Mouse (Mus musculus): ENCODE data around the gene Cdc42bpb. TPM values are rescaled to one million over a fixed set of nuclear protein-coding genes. Genes with fewer than 3 reads are reported as not detected.

The Cdc42bpb gene
- total RNA-seq, 2 experiments from 2014 or later, result 23.6 to 24.9 TPM

DNA sequence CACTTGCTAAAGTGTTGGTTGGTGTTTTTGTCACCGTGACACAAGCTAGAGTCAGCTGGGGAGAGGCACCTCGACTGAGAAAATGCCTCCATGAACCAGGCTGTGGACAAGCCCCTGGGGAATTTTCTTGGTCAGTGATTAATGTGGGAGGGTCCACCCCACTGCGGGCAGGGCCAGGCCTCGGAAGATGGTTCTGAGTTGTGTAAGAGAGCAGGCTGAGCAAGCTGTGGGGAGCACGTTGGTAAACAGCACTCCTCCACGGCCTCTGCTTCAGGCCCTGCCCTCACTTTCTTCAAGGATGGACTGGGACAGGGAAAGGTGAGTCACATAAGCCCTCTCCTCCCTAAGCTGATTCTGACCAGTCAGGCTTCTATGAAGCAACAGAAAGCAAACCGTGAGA, 36.8 kb downstream of the Cdc42bpb start:
- DNase-seq, result no peak

DNA sequence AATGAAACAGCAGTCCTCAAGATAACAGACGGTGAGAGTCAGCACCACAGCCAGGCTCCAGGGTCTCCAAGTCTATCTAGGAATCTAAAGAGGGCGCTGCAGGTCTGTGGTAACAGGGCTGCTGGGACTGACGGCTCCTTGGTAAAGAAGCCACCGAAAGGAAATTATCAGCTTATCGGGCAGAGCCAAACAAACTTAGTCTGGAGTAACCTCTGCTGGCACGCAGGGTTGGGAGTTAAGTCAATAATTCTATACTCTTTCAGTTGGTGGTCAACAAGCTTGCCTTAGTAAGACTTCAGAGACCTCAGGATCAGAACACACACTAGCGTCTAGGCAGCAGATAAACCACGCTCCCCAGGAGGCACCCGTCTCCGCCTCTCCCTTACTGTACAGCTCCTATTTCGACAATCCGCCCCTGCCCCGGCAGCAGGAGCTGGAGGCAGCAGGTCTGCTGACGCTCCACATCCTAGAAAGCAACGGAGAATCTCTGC, 39.6 kb downstream of the Cdc42bpb start:
- DNase-seq, result no peak

DNA sequence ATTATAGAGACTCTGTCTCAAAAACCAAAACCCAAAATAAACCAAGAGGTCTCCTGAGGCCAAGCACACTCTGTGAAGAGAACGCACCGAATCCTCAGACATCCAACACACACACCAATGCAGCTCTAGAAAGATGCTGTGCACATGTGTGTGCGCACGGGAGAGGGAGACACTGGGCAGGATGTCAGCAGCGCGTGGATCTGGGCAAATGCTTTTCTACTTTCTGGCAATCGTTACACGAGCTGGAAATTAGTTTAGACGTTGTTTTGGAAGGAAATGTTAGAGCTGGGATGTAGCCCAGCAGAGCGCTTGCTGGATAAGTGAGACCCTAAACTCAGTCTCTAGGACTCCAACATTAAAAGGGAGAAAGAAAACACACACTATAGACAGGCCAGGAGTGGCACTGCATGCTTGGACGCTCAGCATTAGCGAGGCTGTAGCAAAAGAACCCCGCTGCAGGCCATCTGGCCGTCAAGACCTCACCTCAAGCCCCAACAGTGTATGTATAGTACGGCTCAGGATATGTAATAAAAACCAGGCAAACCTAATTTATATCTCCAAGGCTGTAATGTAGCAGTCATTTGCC, 44.4 kb downstream of the Cdc42bpb start:
- peak; percentile 41 for DNase-seq

DNA sequence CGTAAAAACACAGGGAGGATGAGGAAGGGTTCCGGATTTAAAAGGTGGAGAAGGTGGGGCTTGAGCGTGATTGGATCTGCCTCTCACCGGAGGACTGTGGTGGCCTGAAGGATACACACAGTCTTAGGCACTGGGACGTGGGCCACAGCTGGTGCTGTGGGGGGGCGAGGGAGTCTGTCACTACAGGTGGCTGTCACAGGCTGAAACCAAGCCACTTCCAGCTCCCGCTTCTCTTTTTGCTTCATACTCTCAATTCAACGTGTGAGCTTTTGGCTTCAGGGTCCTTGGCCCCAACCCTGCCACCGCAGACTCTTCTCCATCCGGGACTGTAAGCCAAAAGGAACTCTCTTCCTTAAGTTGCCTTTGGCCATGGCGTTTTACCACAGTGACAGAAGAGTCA, 45.1 kb downstream of the Cdc42bpb start:
- DNase-seq, result no peak

DNA sequence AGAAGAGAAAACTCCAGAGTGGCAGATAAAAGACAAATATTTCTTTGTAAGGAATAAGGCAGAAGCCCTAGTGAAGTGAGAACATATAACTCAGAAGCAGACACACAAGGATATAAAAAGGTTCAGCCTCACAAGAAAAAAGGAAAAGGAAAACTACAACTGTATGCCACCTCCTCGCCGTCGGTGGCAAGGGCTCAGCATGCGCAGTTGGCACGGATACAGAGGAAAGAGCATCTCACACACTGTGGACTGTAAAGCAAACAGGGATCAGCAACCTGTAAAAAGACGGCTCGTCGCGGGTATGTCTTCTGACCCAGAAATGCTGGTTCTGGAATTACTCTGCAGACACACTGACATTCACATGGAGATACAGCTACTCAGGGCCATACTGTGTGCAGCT, 45.9 kb downstream of the Cdc42bpb start:
- no peak for DNase-seq

DNA sequence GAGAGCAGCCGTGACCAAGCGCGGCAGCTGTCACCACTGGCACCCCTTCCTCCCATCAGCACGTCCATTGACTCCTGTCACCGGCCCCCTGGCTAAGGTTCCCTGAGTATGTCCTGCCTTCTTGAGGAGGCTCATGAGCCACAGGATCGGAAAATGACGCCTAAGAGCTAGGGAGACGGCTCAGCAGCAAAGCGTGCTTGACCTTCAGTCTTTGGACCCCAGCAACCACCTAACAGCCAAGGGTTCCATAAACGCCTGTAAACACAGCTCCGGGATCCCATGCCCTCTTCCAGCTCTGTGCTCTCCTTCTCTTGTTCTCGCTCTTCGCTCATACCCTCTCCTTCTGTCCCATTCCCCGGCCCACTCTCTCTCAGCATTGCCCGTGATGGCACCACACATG, 48.2 kb downstream of the Cdc42bpb start:
- no peak for DNase-seq

DNA sequence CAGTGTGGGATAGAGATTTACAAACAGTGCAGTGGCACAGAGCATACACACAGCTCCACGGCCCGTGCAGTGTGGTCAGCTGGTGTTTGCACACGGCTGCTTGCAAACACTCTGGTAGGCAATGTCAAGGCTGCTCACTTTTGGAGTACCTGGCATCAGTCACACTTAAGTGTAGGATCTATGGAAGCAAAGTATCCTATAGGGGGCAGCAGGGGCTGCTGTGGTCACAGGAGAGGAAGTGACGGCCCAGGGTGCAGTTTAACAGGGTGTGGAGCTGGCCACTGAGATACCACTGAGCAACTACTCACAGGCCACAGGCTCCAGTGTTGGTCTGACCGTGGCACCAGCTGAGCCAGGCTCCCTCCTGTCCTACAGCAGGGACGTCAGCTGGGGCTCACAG, 49.2 kb downstream of the Cdc42bpb start:
- DNase-seq, result no peak

DNA sequence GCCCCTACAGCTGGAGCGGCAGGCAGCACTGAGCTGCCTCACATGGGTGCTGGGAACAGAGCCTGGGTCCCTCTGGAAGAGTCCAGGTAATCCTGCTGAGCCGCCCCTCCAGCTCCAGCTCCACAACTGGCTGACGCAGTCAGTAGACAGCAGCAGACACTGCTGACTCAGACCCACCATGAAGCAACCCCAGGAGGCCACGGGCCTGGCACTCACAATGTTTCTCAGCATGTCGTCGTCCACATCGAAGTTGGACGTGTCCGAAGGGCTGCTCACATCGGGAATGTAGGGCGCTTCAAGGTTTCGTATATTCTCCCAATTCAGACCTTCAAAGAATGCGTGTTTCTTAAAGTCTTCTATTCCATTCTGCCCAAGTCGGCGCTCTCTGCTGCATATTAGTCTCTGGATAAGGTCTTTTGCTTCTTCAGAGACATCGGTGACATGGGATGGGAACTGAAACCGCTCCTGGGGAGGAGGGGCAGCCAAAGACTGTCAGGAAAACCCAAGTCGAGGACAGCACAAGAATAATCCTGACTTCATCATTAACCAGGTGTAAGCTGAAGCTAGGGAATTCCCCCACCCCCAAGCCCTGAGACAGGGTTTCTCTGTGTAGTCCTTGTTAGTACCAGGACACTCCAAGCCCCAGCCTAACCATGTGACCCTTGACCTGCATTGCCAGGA, 51.6 kb downstream of the Cdc42bpb start:
- no peak for DNase-seq

DNA sequence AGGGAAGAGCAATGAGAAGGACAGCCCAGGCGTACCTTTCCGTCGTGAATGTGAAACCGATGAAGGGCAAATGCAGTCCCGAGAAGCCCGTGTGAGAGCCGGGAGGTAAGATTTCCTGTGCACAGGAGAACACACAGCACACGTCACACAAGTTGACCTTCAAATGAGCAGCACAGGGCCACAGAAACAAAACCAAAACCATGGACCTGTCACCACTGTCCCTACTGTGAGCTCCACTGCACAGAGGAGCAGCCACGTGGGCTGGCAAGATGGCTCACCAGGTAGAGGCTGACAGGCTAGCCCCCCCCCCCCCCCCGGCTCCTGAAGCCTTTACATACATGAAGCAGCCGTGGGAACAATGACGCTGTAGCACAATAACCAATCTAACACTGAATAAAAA, 52.6 kb downstream of the Cdc42bpb start:
- no peak for DNase-seq

DNA sequence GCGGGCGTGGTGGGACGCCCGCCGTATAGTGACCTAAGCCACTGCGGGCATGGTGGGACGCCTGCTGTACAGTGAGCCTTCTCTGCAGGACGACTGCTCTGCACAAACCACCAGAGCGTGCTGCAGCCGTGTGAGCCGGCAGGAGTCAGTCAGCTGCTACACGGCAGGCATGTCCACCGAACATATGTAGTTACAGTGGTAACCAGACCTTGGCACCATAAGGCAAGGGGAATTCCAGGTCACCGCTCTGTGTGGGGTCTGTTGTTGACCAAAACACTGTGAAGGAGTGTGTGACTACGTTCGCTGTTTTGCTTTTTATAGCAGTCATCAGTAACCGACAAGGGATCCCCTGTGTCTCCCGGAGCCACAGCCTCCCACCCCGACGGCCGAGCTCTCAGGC, 53.0 kb downstream of the Cdc42bpb start:
- no peak for DNase-seq

DNA sequence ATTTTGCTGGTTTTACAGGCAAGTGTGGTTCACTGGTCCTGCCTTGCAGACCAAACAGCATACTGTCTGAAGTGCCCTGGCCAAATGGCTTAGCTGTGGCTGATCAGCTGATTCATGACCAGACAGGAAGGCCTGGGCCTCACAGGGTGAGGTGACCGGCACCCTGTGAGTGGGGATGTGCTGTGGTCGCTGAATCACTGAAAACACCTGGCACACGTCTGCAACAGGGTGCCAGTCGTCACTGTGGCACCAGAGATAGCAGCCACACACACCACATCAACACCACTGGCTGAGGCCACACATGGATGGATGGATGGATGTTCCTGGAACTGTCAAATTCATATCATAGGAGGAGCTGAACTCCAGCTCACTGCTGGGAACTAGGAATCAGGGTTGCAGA, 54.1 kb downstream of the Cdc42bpb start:
- DNase-seq, result no peak

DNA sequence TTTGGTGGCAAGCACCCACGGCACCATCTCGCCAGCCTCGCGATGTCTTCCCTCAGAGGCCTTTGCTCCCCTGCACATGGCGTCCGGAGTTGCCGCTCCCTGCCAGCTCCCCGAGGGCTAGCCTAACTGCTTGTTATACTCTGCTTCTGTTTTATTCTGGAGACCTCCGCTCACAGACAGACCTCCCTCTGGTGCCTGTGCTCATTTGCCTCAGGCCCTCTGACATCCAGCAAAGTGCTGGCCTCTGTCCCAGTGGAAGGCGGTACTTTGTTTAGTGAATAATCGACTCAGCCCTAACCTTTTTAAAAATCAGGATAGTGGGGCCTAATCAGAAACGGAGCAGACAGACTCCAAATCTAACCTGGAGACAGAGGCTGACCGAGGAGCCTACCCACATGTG, 55.7 kb downstream of the Cdc42bpb start:
- no peak for DNase-seq

DNA sequence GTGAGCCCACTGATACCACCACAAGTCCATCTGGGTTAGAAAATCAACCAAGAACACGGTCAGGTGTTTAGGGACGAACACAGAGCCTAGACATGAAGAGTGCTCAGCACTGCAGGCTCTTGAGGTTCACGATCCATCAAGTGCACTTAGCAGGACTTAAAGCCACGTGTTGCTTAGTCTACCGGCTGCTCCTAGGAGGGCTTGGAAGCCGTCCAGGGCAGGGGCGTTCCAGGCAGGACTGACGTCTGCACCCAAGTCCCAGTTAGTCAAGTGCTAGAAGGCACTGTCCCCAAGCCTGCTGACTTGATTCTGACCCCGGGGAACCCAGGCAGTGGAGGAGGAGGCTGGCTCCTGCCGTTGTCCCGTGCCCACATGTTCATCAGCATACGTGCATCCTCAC, 57.0 kb downstream of the Cdc42bpb start:
- no peak for DNase-seq

DNA sequence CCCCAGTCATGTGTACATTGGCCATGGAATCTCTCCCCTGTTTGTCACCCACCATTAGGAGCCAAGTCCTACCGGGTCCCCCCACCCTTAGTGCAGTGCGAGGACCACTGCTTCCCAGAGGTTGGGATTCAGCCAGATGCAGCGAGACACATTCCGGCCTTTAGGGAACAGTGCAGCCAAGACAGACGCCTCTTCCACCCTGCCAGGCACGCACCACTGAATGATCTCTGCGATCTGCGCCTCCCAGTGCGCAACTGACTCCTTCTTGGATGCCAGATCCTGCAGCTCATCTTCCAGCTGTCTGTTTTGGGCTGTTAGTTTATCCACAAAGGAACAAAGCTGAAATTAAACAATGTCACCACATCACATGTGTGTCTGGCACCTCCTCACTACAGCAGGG, 59.8 kb downstream of the Cdc42bpb start:
- DNase-seq, result no peak

DNA sequence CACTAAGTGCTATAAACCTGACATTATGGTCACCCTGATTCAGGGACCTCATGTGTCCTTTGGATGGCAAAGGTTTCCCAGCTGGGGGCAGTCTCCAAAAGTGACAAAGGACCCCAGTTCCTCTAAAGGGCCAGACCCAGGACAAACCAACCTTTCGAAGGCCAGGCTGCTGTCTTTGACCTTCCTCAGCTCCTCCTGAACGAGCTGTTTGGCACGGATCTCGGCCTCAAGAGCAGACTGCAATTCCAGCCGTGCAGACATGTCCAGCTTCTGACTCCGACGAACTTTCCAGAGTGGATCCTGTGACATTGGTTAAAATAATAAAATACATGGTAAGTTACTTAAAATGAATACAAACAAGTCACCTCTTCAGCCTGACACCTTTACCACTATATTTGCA, 63.2 kb downstream of the Cdc42bpb start:
- DNase-seq, result no peak

DNA sequence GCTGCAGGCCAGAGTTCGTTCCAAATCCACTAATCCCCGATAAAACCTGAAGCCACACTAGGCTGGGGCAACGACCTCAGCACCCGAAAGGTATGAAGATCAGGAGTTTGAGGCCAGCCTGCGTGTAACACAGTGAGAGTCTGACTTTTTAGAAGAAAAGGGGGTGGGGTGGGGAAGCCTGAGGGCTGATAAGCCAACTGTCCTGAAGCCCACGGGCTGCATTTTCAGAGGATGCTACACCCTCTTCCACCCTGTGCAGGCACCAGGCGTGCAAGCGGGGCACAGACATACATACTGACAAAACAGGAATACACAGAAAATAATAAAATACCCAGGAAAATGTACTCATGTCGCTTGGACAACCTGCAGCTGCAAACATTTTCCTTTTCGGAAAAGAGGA, 65.7 kb downstream of the Cdc42bpb start:
- DNase-seq, result no peak

DNA sequence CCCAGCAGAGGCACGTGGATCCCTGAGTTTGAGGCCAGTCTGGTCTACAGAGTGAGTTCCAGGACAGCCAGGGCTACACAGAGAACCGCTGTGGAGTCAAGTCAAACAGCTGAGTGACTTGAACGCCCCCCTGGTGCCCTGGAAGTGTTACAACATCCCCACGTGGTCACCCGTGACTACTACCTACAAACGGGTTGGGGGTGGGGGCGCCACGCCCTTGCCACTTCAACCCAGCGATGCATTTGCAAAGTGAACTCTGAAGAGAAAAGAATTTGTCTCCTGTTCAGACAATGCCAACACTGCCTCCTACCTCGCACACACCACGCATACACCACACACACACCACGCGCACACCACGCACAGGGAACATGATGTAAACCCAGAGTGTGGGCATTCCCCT, 67.6 kb downstream of the Cdc42bpb start:
- no peak for DNase-seq

DNA sequence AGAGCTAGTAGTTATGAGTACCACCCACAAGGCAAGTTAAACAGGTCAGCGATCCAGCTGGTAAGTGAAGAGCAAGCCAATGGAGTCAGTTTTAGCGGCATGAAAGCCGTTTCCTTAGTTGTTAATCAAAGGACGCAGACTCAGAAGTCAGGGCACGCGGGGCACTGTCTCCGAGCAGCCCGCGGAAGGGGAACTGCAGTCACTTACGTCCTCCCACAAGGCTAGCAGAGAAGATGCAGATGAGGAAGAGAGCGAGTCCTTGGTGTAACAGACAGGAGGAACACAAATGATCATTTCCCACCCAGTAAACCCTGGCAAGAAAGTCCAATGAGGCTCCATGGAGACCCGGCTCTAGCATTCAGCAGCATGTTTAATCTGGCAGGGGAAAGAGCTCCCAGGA, 68.3 kb downstream of the Cdc42bpb start:
- DNase-seq, result no peak

DNA sequence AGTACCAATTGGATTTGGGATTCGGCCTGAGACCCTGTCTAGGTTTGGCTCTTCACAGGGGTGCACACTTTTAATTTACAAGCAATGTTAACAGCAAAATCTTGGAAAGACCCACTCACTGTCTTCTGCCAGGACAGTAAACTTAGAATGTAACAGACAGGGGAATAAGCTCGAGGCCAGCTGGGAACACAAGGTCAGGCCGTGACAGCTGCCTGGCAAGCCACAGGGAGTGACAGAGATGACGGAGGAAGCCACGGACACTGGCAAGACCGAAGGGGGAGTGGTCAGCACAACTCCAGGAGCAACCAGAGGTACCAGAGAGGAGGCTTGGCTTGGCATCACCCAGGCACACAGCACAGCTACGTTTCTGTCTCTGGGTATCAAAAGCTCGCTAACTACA, 70.7 kb downstream of the Cdc42bpb start:
- peak; percentile 59 for DNase-seq

DNA sequence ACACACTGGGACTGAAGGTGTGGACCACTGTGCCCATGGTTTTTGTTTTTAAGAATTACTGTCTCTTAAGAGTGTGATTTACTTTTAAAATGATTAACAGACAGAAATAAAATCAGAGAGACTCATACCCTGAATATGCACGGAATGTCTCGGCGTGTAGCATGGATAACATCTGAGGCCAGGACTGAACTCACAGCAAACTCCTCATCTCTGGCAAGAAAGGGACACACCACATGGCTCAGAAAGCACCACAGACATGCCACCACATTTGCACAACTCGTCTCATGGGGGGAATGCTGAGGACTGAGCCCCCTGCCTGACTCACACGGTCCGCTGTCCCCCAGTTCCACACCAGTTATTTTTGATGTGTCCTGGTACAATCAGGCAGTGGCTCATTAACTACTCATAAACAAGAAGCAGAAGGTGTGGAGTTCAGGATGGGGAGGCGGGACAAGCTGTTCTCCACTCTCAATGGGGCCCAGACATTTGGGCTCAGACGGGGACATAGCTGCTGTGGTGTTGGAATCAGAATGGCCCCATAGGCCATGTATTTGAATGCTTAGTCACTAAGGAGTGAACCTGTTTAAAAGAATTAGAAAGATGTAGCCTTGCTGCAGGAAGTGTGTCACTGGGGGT, 73.7 kb downstream of the Cdc42bpb start:
- no peak for DNase-seq

DNA sequence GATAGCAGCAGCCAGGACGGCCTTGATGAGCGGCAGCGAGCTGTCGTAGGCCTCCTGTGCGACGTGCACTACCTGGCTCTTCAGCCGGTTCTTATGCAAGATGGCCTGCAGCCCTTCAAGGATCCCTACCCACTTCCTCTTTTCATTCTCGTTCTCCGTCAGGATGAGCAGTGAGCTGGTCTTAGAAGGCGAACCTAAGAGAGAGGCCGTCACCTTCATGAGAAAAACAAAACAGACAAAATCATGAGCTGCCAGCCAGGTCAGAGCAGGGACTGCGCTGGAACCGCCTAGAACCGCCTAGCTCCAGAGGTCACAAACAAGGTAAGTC, 75.5 kb downstream of the Cdc42bpb start:
- no peak for DNase-seq

DNA sequence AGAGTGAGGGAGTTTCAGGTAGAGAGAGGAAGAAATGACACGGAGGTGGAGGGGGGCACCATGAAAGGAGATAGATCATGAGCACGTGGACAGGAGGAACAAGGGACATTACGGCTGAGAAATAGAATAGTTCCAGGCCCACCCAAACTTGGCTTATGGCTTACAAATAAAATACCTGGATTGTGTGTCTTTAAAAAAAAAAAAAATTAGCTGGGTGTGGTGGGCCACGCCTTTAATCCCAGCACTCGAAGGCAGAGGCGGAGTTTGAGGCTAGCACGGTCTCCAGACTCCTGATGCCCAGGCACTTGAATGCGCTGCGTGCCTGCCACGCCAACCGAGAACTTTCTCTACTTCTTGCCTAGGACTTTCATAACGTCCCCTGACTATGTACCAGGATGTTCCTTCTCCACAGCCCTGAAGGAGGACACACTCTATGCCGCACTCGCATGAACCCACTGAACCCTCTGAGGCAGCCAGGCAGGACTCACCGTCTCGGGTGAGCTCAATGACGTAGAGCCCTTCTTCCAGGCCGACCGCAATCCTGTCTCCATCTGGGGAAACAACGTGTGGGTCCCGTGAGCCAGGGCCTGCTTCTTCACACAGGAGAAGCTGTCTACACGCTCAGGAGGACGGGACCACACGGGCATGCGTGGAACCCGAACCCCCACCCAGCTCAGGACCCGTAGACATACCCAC, 76.0 kb downstream of the Cdc42bpb start:
- DNase-seq, result no peak

DNA sequence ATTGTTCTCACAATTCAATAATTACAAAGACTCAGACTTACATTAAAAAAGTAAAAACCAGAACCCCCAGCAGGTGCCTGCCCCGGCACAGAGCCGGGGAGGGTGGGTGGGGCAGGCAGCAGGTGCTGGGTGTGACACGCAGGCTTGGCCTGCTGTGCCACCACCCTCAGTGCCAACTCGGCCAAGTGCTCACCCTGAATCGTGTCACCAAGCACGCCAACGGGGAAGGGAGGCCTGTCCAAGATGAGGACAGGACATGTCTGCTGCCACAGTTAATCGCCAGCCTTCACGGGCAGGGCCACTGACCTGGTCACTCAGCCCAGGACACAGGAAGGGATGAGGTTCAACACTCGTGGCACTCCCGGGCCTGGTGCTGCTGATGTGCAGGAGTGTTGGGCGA, 84.5 kb downstream of the Cdc42bpb start:
- DNase-seq, result peak; percentile 76
